Mouse (Mus musculus) MEL (cell line): ENCODE data around the gene Rps6kc1.
A peak's percentile ranks its signal among the peaks of the same experiment; 100 is the strongest.

Source experiments
- CTCF ChIP-seq, 3 experiments: IDR thresholded peaks in 2 of 3; conservative IDR thresholded peaks in 1 of 3; 2 replicates each; pipeline ENCODE4 v1.5.1; 2011 to 2012; ENCODE audit warnings: low read length in 3 of 3, low read depth in 2 of 3, mild to moderate bottlenecking in 2 of 3, improper control_type of control experiment in 1 of 3, inconsistent platforms in 1 of 3, mixed read lengths in 1 of 3, moderate library complexity in 1 of 3; ENCODE audit not compliant: control insufficient read depth in 1 of 3, insufficient read depth in 1 of 3, poor library complexity in 1 of 3, severe bottlenecking in 1 of 3
- E2F4 ChIP-seq: IDR thresholded peaks from 2 replicates; pipeline ENCODE4 v1.6.1; 2011; ENCODE audit warnings: low read depth, low read length, improper control_type of control experiment, borderline replicate concordance
- EP300 ChIP-seq, 2 experiments: IDR thresholded peaks; 2 replicates each; pipeline ENCODE4 v1.6.1; 2011; ENCODE audit warnings: improper control_type of control experiment in 2 of 2, low read length in 2 of 2, low read depth in 1 of 2, mild to moderate bottlenecking in 1 of 2
- KAT2A ChIP-seq: conservative IDR thresholded peaks from 2 replicates; pipeline ENCODE4 v1.6.1; 2012; ENCODE audit warnings: low read depth, low read length, improper control_type of control experiment, inconsistent platforms
- MAZ ChIP-seq: IDR thresholded peaks from 2 replicates; pipeline ENCODE4 v1.6.1; 2012; ENCODE audit warnings: low read depth, mild to moderate bottlenecking, inconsistent platforms, low read length, improper control_type of control experiment
- POLR2A ChIP-seq, 2 experiments: IDR thresholded peaks; 2 replicates each; pipeline ENCODE4 v1.6.1; 2011 to 2012; ENCODE audit warnings: low read length in 2 of 2, mild to moderate bottlenecking in 2 of 2, control low read depth in 1 of 2, improper control_type of control experiment in 1 of 2, low read depth in 1 of 2, moderate library complexity in 1 of 2; ENCODE audit not compliant: control insufficient read depth in 1 of 2, insufficient read depth in 1 of 2, poor library complexity in 1 of 2

DNA sequence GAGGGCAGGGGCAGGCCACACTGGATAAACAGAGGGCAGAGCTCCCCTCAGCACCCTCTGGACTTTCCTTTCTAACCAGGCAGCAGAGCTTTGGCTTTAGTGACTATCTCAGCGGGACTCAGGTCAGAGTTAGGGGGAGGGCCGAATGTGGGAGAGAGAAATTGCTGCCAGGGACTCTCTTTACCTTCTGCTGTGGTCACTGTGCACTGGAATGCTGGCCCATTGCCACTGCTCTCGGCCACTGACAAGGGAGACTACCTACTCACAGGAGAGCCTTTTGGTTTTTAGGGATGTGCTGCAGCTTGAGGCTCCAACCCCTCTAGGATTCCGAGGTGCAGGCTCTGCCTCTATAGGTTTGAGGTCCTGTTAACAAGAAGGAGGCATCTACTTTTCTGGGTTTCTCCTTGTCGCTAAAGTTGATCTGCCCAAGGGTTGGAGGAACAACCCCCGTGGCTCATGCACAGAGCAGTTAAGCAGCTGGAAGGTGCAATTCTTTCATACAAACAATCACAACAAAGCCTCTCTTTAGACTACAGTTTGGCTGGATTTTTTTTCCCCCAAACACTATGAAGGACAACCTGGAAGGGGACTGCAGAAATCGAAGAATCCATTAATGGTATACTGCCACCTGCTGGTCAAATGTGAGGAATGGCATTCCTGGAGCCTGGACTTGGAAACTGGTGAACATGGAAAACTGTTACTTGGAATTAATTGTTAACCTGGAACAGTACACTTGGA, 114.7 kb downstream of the Rps6kc1 start:
- TF ChIP-seq E2F4 (no peak), MAZ (no peak), CTCF (IDR thresholded peaks at IDR 0.05 in 2 of 3, conservative IDR thresholded peaks at IDR 0.05 in 1 of 3; ENCODE audit: control insufficient read depth in 1 of 3, insufficient read depth in 1 of 3, low read depth in 2 of 3, low read length in 3 of 3, poor library complexity in 1 of 3, severe bottlenecking in 1 of 3) (peak; percentile 55 to 79 (median 70)), POLR2A (IDR thresholded peaks at IDR 0.05; ENCODE audit: control insufficient read depth in 1 of 2, insufficient read depth in 1 of 2, low read depth in 1 of 2, low read length in 2 of 2, poor library complexity in 1 of 2) (no peak), EP300 (IDR thresholded peaks at IDR 0.05; ENCODE audit: low read depth in 1 of 2, low read length in 2 of 2) (no peak), KAT2A (no peak)
